Mouse (Mus musculus) lung, adult 2 months (tissue): ENCODE data around the gene Dact2.

Source experiments
- CTCF ChIP-seq: fragments of 200-500 bp; IDR thresholded peaks from 2 replicates; pipeline ENCODE4 v1.5.1; 2011; ENCODE audit warnings: mild to moderate bottlenecking, low read length, control low read depth; ENCODE audit not compliant: insufficient read depth
- POLR2A ChIP-seq: fragments of 200-500 bp; IDR thresholded peaks from 2 replicates; pipeline ENCODE4 v1.6.1; 2011; ENCODE audit warnings: low read depth, mild to moderate bottlenecking, control low read depth, low read length, borderline replicate concordance; ENCODE audit errors: extremely low read depth

DNA sequence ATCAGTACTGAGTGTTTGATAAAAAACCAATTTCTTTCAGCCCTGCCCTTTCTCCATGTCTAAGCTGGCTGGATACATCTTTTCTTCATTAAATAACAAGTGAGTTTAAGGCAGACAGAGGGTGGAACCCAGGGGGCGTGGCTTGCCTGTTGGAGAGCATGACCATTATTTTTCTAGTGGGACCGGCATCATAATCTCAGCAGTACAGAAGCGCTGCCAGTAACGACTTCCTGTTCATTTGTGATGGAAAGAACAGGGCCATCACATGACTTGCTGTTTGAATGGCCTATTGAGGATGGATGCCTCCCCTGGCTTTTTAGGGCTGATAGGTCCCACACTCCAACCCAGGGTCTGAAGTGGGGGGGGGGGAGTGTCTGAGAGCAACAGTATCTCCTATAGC is 4.5 kb downstream of the Dact2 start:
- TF ChIP-seq POLR2A: no peak
- TF ChIP-seq CTCF: no peak
